Mouse (Mus musculus): ENCODE results near the gene Zfp638. TPM values are rescaled to one million over a fixed set of nuclear protein-coding genes. Genes with fewer than 3 reads are reported as not detected.
A peak's percentile ranks its signal among the peaks of the same experiment; 100 is the strongest.
"Not testable (repeated sequence)": the region's sequence is repeated elsewhere in the genome, so short reads cannot be mapped to it uniquely, and the experiment has no call there.

Zfp638 gene
- 62.4 and 65.0 TPM in 2 replicates for polyA plus RNA-seq (2012; rRNA removed)

- DNase-seq (ENCODE audit: extremely low spot score in 1 of 2, low spot score in 1 of 2), result peak; percentile 83 to 95
These were observed at the start of gene Zfp638 for GRCm38 (mm10) chr6:83866954-83867597. TSS of gene Zfp638 (plus strand) at chr6:83867109.

GRCm38 (mm10) chr6:83818996-83819395 is 47.9 kb upstream of the Zfp638 start:
- no peak for DNase-seq (ENCODE audit: extremely low spot score in 1 of 2, low spot score in 1 of 2)

GRCm38 (mm10) chr6:83820727-83821515 is 46.0 kb upstream of the Zfp638 start:
- DNase-seq (ENCODE audit: extremely low spot score in 1 of 2, low spot score in 1 of 2), result no peak

- no peak for DNase-seq (ENCODE audit: extremely low spot score in 1 of 2, low spot score in 1 of 2)
These were observed 45.1 kb upstream of the Zfp638 start for GRCm38 (mm10) chr6:83821856-83822255.

GRCm38 (mm10) chr6:83830941-83831605 is 35.8 kb upstream of the Zfp638 start:
- DNase-seq (ENCODE audit: extremely low spot score in 1 of 2, low spot score in 1 of 2), result peak in 1 of 2 experiments; percentile 49

- peak; percentile 99 to 100 for DNase-seq (ENCODE audit: extremely low spot score in 1 of 2, low spot score in 1 of 2)
These were observed 35.2 kb upstream of the Zfp638 start, which contains the start of gene Paip2b for GRCm38 (mm10) chr6:83831606-83832123. TSS of gene Paip2b (minus strand) at chr6:83831741.

- not testable (repeated sequence) for DNase-seq (ENCODE audit: extremely low spot score in 1 of 2, low spot score in 1 of 2)
These were observed 34.5 kb upstream of the Zfp638 start for GRCm38 (mm10) chr6:83832393-83832792.

- DNase-seq (ENCODE audit: extremely low spot score in 1 of 2, low spot score in 1 of 2), result no peak
These were observed 30.1 kb upstream of the Zfp638 start for GRCm38 (mm10) chr6:83836826-83837225.

- no peak for DNase-seq (ENCODE audit: extremely low spot score in 1 of 2, low spot score in 1 of 2)
These were observed 28.9 kb upstream of the Zfp638 start for GRCm38 (mm10) chr6:83838046-83838445.

GRCm38 (mm10) chr6:83840086-83840485 is 26.8 kb upstream of the Zfp638 start:
- DNase-seq (ENCODE audit: extremely low spot score in 1 of 2, low spot score in 1 of 2), result no peak

GRCm38 (mm10) chr6:83844913-83845312 is 22.0 kb upstream of the Zfp638 start:
- no peak for DNase-seq (ENCODE audit: extremely low spot score in 1 of 2, low spot score in 1 of 2)

GRCm38 (mm10) chr6:83846141-83846540 is 20.8 kb upstream of the Zfp638 start:
- no peak for DNase-seq (ENCODE audit: extremely low spot score in 1 of 2, low spot score in 1 of 2)

GRCm38 (mm10) chr6:83849446-83849845 is 17.5 kb upstream of the Zfp638 start:
- DNase-seq (ENCODE audit: extremely low spot score in 1 of 2, low spot score in 1 of 2), result no peak

- DNase-seq (ENCODE audit: extremely low spot score in 1 of 2, low spot score in 1 of 2), result peak in 1 of 2 experiments; percentile 9
These were observed 9.4 kb upstream of the Zfp638 start for GRCm38 (mm10) chr6:83857476-83857875.

GRCm38 (mm10) chr6:83860033-83860432 is 6.9 kb upstream of the Zfp638 start:
- no peak for DNase-seq (ENCODE audit: extremely low spot score in 1 of 2, low spot score in 1 of 2)

- DNase-seq (ENCODE audit: extremely low spot score in 1 of 2, low spot score in 1 of 2), result no peak
These were observed 3.4 kb upstream of the Zfp638 start for GRCm38 (mm10) chr6:83863538-83863937.

- no peak for DNase-seq (ENCODE audit: extremely low spot score in 1 of 2, low spot score in 1 of 2)
These were observed 486 bp upstream of the Zfp638 start for GRCm38 (mm10) chr6:83866423-83866822.

GRCm38 (mm10) chr6:83867598-83868585 is 983 bp downstream of the Zfp638 start:
- DNase-seq (ENCODE audit: extremely low spot score in 1 of 2, low spot score in 1 of 2), result peak; percentile 25 to 52

- DNase-seq (ENCODE audit: extremely low spot score in 1 of 2, low spot score in 1 of 2), result peak in 1 of 2 experiments; percentile 85
These were observed 12.9 kb downstream of the Zfp638 start for GRCm38 (mm10) chr6:83879815-83880214.

GRCm38 (mm10) chr6:83886789-83887188 is 19.9 kb downstream of the Zfp638 start:
- DNase-seq (ENCODE audit: extremely low spot score in 1 of 2, low spot score in 1 of 2), result no peak

All from frontal cortex, adult 2 months (tissue).